Mouse (Mus musculus): ENCODE measurements at regions not wholly inside any gene's neighbourhood (a gene's known extent, or its start where the extent isn't known, plus 50 kb on each side); places are given as distances from the start of the nearest gene placed in this dataset.

- ATAC-seq: no peak
- WGBS: 79% methylated on average over 8 of the region's 8 CpGs
Measured at GRCm38 (mm10) chr2:166420275-166420674, 264.8 kb upstream of the Sulf2 start.

GRCm38 (mm10) chr2:166419271-166419670 lies 263.8 kb upstream of the Sulf2 start:
- Histone ChIP-seq H3K4me3 (ENCODE audit: low read depth, low read length) (no peak overlapping the region), H3K4me1 (ENCODE audit: insufficient read depth) (no peaks in the 10 kb centered on the region), H3K27ac (ENCODE audit: low read depth, low read length) (no peak overlapping the region), H3K4me2 (ENCODE audit: low read depth) (no peak overlapping the region), H3K9me3 (ENCODE audit: low read length) (no peaks in the 10 kb centered on the region), H3K27me3 (ENCODE audit: insufficient read depth, low read length) (no peaks in the 10 kb centered on the region; the same call in 1 of the 2 replicates), H3K9ac (no peak overlapping the region), H3K36me3 (ENCODE audit: insufficient read depth) (no peaks in the 10 kb centered on the region)
- WGBS: 47% methylated on average over 9 of the region's 9 CpGs
- DNase-seq (no peak), ATAC-seq (no peak)
- TF ChIP-seq CTCF (IDR thresholded peaks at IDR 0.05; ENCODE audit: low read depth): no peak

More at GRCm38 (mm10) chr2:166420275-166420674, 264.8 kb upstream of the Sulf2 start:
- H3K4me1 ChIP-seq (ENCODE audit: insufficient read depth): no peaks in the 10 kb centered on the region
- no peak overlapping the region for H3K27ac ChIP-seq (ENCODE audit: low read depth, low read length)
- H3K9me3 ChIP-seq (ENCODE audit: low read length): no peaks in the 10 kb centered on the region
- H3K9ac ChIP-seq: no peak overlapping the region
- no peak for DNase-seq
- H3K4me2 ChIP-seq (ENCODE audit: low read depth): no peak overlapping the region
- H3K27me3 ChIP-seq (ENCODE audit: insufficient read depth, low read length): no peaks in the 10 kb centered on the region; the same call in 1 of the 2 replicates
- H3K4me3 ChIP-seq (ENCODE audit: low read depth, low read length): no peak overlapping the region
- H3K36me3 ChIP-seq (ENCODE audit: insufficient read depth): no peaks in the 10 kb centered on the region
- no peak for TF ChIP-seq CTCF (IDR thresholded peaks at IDR 0.05; ENCODE audit: low read depth)

GRCm38 (mm10) chr2:166418279-166418678 lies 262.8 kb upstream of the Sulf2 start:
- no peaks in the 10 kb centered on the region for H3K9me3 ChIP-seq (ENCODE audit: low read length)
- no peak overlapping the region for H3K4me2 ChIP-seq (ENCODE audit: low read depth)
- no peak overlapping the region for H3K4me3 ChIP-seq (ENCODE audit: low read depth, low read length)
- DNase-seq: no peak
- no peak overlapping the region for H3K9ac ChIP-seq
- H3K27ac ChIP-seq (ENCODE audit: low read depth, low read length): 0 out of 2 replicates have a peak overlapping the region, but pooled peaks have one; percentile 9
- no peaks in the 10 kb centered on the region for H3K4me1 ChIP-seq (ENCODE audit: insufficient read depth)
- no peak for ATAC-seq
- H3K27me3 ChIP-seq (ENCODE audit: insufficient read depth, low read length): no peaks in the 10 kb centered on the region; the same call in 1 of the 2 replicates
- 67% methylated on average over 8 of the region's 8 CpGs for WGBS
- no peak for TF ChIP-seq CTCF (IDR thresholded peaks at IDR 0.05; ENCODE audit: low read depth)
- H3K36me3 ChIP-seq (ENCODE audit: insufficient read depth): no peaks in the 10 kb centered on the region

GRCm38 (mm10) chr2:166417628-166418027 lies 262.2 kb upstream of the Sulf2 start:
- H3K4me3 ChIP-seq (ENCODE audit: low read depth, low read length): no peak overlapping the region
- no peaks in the 10 kb centered on the region for H3K36me3 ChIP-seq (ENCODE audit: insufficient read depth)
- no peaks in the 10 kb centered on the region for H3K27me3 ChIP-seq (ENCODE audit: insufficient read depth, low read length)
- WGBS: 61% methylated on average over 10 of the region's 10 CpGs
- H3K9me3 ChIP-seq (ENCODE audit: low read length): no peaks in the 10 kb centered on the region
- H3K9ac ChIP-seq: no peak overlapping the region
- no peak for TF ChIP-seq CTCF (IDR thresholded peaks at IDR 0.05; ENCODE audit: low read depth)
- no peak overlapping the region for H3K4me2 ChIP-seq (ENCODE audit: low read depth)
- DNase-seq (peak; percentile 62), ATAC-seq (peak; percentile 40)
- H3K4me1 ChIP-seq (ENCODE audit: insufficient read depth): no peaks in the 10 kb centered on the region; the same call in 1 of the 2 replicates
- no peak overlapping the region; the same call in 1 of the 2 replicates for H3K27ac ChIP-seq (ENCODE audit: low read depth, low read length)

- no peak overlapping the region for H3K9ac ChIP-seq
- ATAC-seq (no peak), DNase-seq (peak; percentile 17)
- no peak for TF ChIP-seq CTCF (IDR thresholded peaks at IDR 0.05; ENCODE audit: low read depth)
- 59% methylated on average over 16 of the region's 16 CpGs for WGBS
- peaks cover 4% of the 10 kb centered on the region for H3K4me1 ChIP-seq (ENCODE audit: insufficient read depth)
- H3K4me2 ChIP-seq (ENCODE audit: low read depth): no peak overlapping the region
- H3K36me3 ChIP-seq (ENCODE audit: insufficient read depth): no peaks in the 10 kb centered on the region
- H3K27me3 ChIP-seq (ENCODE audit: insufficient read depth, low read length): no peaks in the 10 kb centered on the region
- H3K9me3 ChIP-seq (ENCODE audit: low read length): no peaks in the 10 kb centered on the region
- H3K4me3 ChIP-seq (ENCODE audit: low read depth, low read length): no peak overlapping the region
- H3K27ac ChIP-seq (ENCODE audit: low read depth, low read length): no peak overlapping the region
Measured at GRCm38 (mm10) chr2:166415481-166415965, 260.1 kb upstream of the Sulf2 start.

GRCm38 (mm10) chr2:166414856-166415255 lies 259.4 kb upstream of the Sulf2 start:
- Histone ChIP-seq H3K27me3 (ENCODE audit: insufficient read depth, low read length) (no peaks in the 10 kb centered on the region), H3K27ac (ENCODE audit: low read depth, low read length) (no peak overlapping the region), H3K9me3 (ENCODE audit: low read length) (no peaks in the 10 kb centered on the region), H3K9ac (no peak overlapping the region), H3K4me1 (ENCODE audit: insufficient read depth) (peaks cover 4% of the 10 kb centered on the region), H3K4me3 (ENCODE audit: low read depth, low read length) (no peak overlapping the region), H3K36me3 (ENCODE audit: insufficient read depth) (no peaks in the 10 kb centered on the region), H3K4me2 (ENCODE audit: low read depth) (no peak overlapping the region)
- TF ChIP-seq CTCF (IDR thresholded peaks at IDR 0.05; ENCODE audit: low read depth): no peak
- 91% methylated on average over 8 of the region's 8 CpGs for WGBS
- ATAC-seq (no peak), DNase-seq (no peak)

- H3K4me2 ChIP-seq (ENCODE audit: low read depth): no peak overlapping the region
- H3K9me3 ChIP-seq (ENCODE audit: low read length): no peaks in the 10 kb centered on the region
- H3K4me3 ChIP-seq (ENCODE audit: low read depth, low read length): no peak overlapping the region
- TF ChIP-seq CTCF (IDR thresholded peaks at IDR 0.05; ENCODE audit: low read depth): no peak; the same call in 1 of the 2 replicates
- no peaks in the 10 kb centered on the region for H3K27me3 ChIP-seq (ENCODE audit: insufficient read depth, low read length)
- DNase-seq: peak; percentile 38
- peak; percentile 23; the same call in 1 of the 2 replicates for ATAC-seq
- WGBS: 30% methylated on average over 17 of the region's 17 CpGs
- H3K9ac ChIP-seq: no peak overlapping the region
- H3K27ac ChIP-seq (ENCODE audit: low read depth, low read length): no peak overlapping the region
- no peaks in the 10 kb centered on the region for H3K36me3 ChIP-seq (ENCODE audit: insufficient read depth)
- H3K4me1 ChIP-seq (ENCODE audit: insufficient read depth): peaks cover 4% of the 10 kb centered on the region
Measured at GRCm38 (mm10) chr2:166412031-166412858, 256.8 kb upstream of the Sulf2 start.

All from forebrain, postnatal 0 days (tissue).